Comparison of ENCODE assay signal across 16 mouse cellular contexts in genomic region chr6:109230391-109230790, GRCm38 (mm10).
"Had no signal": no experiment of that assay in that cellular context is flagged by ENCODE, and none has a peak within 500 bp of the region (broad histone marks: within the 10 kb centered on the region; RNA-seq: fewer than 3 reads in every experiment).

No protein-coding gene starts in this region.

- H3K4me1 ChIP-seq: neural tube, embryonic 12.5 days; neural tube, embryonic 13.5 days; neural tube, embryonic 15.5 days; stomach, embryonic 15.5 days had no signal

- H3K36me3 ChIP-seq: neural tube, embryonic 12.5 days; neural tube, embryonic 13.5 days; neural tube, embryonic 15.5 days; stomach, embryonic 15.5 days had no signal

- H3K27me3 ChIP-seq: neural tube, embryonic 12.5 days; neural tube, embryonic 13.5 days; neural tube, embryonic 15.5 days; stomach, embryonic 15.5 days had no signal

- H3K4me2 ChIP-seq: neural tube, embryonic 12.5 days; neural tube, embryonic 13.5 days; neural tube, embryonic 15.5 days; stomach, embryonic 15.5 days had no signal

- H3K4me3 ChIP-seq: neural tube, embryonic 12.5 days; neural tube, embryonic 13.5 days; neural tube, embryonic 15.5 days; stomach, embryonic 15.5 days had no signal

- H3K9me3 ChIP-seq: neural tube, embryonic 12.5 days; neural tube, embryonic 13.5 days; neural tube, embryonic 15.5 days; stomach, embryonic 15.5 days had no signal

- H3K9ac ChIP-seq: neural tube, embryonic 12.5 days; neural tube, embryonic 13.5 days; neural tube, embryonic 15.5 days; stomach, embryonic 15.5 days had no signal

- H3K27ac ChIP-seq: neural tube, embryonic 12.5 days; neural tube, embryonic 13.5 days; neural tube, embryonic 15.5 days; stomach, embryonic 15.5 days; stomach, postnatal 0 days had no signal

- DNase-seq: right cerebral cortex, adult 18-20 months; right cerebral cortex, postnatal 14 days; right cerebral cortex, postnatal 25 days; right cerebral cortex, postnatal 4 days; spleen, adult 18-20 months; thymus, adult 18-20 months; thymus, adult 2 months; thymus, postnatal 14 days; thymus, postnatal 25 days; thymus, postnatal 36 days; thymus, postnatal 4 days had no signal
